Mouse (Mus musculus) spleen, adult 2 months (tissue): Measurements from ENCODE around the gene Apol7c.

Source experiments
- CTCF ChIP-seq: fragments of 200-500 bp; IDR thresholded peaks from 2 replicates; pipeline ENCODE4 v1.5.1; 2011; ENCODE audit warnings: mild to moderate bottlenecking, inconsistent platforms; ENCODE audit not compliant: insufficient read depth, insufficient read length, insufficient replicate concordance; ENCODE audit errors: extremely low read depth
- POLR2A ChIP-seq: fragments of 200-500 bp; IDR thresholded peaks from 2 replicates; pipeline ENCODE4 v1.6.1; 2011; ENCODE audit warnings: low read depth, low read length, inconsistent platforms

DNA sequence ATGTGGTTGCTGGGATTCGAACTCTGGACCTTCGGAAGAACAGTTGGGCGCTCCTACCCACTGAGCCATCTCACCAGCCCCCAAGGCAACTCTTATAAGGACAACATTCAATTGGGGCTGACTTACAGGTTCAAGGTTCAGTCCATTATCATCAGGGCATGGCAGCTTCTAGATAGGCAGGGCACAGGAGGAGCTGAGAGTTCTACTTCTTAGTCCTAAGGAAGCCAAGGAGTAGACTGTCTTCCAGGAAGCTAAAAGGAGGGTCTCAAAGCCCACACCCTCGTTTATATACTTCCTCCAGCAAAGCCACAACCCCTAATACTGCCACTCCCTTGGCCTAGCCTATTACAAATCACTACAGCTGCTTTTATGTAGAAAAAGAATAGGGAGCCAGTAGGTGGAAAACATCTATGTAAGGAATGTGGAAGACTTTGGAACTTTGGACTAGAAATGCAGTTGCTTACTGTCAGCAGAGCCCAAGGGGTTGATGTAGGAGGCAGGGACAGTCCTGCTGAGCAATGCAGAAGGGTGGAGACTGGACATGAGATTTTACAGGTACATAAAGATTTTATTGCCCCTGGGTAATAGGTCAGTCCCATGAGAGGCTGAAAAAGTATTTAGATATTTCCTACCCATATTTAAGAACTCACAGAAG is 50.8 kb downstream of the Apol7c start:
- TF ChIP-seq POLR2A, result no peak
- TF ChIP-seq CTCF, result no peak
